Mouse (Mus musculus): ENCODE data around the gene Trappc2l. TPM values are rescaled to one million over a fixed set of nuclear protein-coding genes. Genes with fewer than 3 reads are reported as not detected.

The Trappc2l gene
- total and polyA plus RNA-seq, 3 experiments, result 0.75 to 32.2 (median 31.8) TPM

GRCm38 (mm10) chr8:122642071-122642470 is 30.6 kb downstream of the Trappc2l start:
- peaks cover 81% of the 10 kb centered on the region for H3K4me1 ChIP-seq (ENCODE audit: insufficient read depth, low read depth, low read length)
- H3K36me3 ChIP-seq (replicated peaks), result peaks cover 100% of the 10 kb centered on the region

GRCm38 (mm10) chr8:122644175-122644954 is 32.9 kb downstream of the Trappc2l start:
- no peaks in the 10 kb centered on the region for H3K27me3 ChIP-seq (ENCODE audit: insufficient read depth, low read length)
- peaks cover 99% of the 10 kb centered on the region for H3K36me3 ChIP-seq (replicated peaks)

More at GRCm38 (mm10) chr8:122642071-122642470, 30.6 kb downstream of the Trappc2l start:
- ATAC-seq (ENCODE audit: extremely low read depth, insufficient number of reproducible peaks, low FRiP score, poor library complexity, severe bottlenecking) (no peak), DNase-seq (ENCODE audit: low spot score) (no peak)
- Histone ChIP-seq H3K9me3 (replicated peaks) (no peaks in the 10 kb centered on the region), H3K27me3 (ENCODE audit: insufficient read depth, low read length) (no peaks in the 10 kb centered on the region), H3K4me3 (ENCODE audit: low read depth, low read length) (no peak overlapping the region)
- no peak for TF ChIP-seq GATA1 (IDR thresholded peaks at IDR 0.05; ENCODE audit: borderline replicate concordance, low read length)
- no peak for TF ChIP-seq TAL1 (conservative IDR thresholded peaks at IDR 0.05; ENCODE audit: low read depth, low read length)
- no peak for TF ChIP-seq GATA2 (IDR thresholded peaks at IDR 0.05; ENCODE audit: borderline replicate concordance, low read depth, low read length)
- no peak for TF ChIP-seq POLR2AphosphoS5 (IDR thresholded peaks at IDR 0.05; ENCODE audit: insufficient replicate concordance, low read depth, low read length)
- TF ChIP-seq CTCF (IDR thresholded peaks at IDR 0.05; ENCODE audit: low read depth, low read length), result no peak

GRCm38 (mm10) chr8:122646337-122646736 is 34.9 kb downstream of the Trappc2l start:
- Histone ChIP-seq H3K27me3 (ENCODE audit: insufficient read depth, low read length) (no peaks in the 10 kb centered on the region), H3K9me3 (replicated peaks) (no peaks in the 10 kb centered on the region), H3K4me1 (ENCODE audit: insufficient read depth, low read depth, low read length) (peaks cover 68% of the 10 kb centered on the region), H3K4me3 (ENCODE audit: low read depth, low read length) (no peak overlapping the region), H3K36me3 (replicated peaks) (peaks cover 99% of the 10 kb centered on the region)
- ATAC-seq (ENCODE audit: extremely low read depth, insufficient number of reproducible peaks, low FRiP score, poor library complexity, severe bottlenecking) (no peak), DNase-seq (ENCODE audit: low spot score) (no peak)
- TF ChIP-seq CTCF (IDR thresholded peaks at IDR 0.05; ENCODE audit: low read depth, low read length) (no peak), TAL1 (conservative IDR thresholded peaks at IDR 0.05; ENCODE audit: low read depth, low read length) (no peak), GATA2 (IDR thresholded peaks at IDR 0.05; ENCODE audit: borderline replicate concordance, low read depth, low read length) (no peak), POLR2AphosphoS5 (IDR thresholded peaks at IDR 0.05; ENCODE audit: insufficient replicate concordance, low read depth, low read length) (no peak), GATA1 (IDR thresholded peaks at IDR 0.05; ENCODE audit: borderline replicate concordance, low read length) (no peak)

More at GRCm38 (mm10) chr8:122644175-122644954, 32.9 kb downstream of the Trappc2l start:
- DNase-seq (ENCODE audit: low spot score) (no peak), ATAC-seq (ENCODE audit: extremely low read depth, insufficient number of reproducible peaks, low FRiP score, poor library complexity, severe bottlenecking) (no peak)
- no peak for TF ChIP-seq TAL1 (conservative IDR thresholded peaks at IDR 0.05; ENCODE audit: low read depth, low read length)
- no peak for TF ChIP-seq GATA2 (IDR thresholded peaks at IDR 0.05; ENCODE audit: borderline replicate concordance, low read depth, low read length)
- TF ChIP-seq GATA1 (IDR thresholded peaks at IDR 0.05; ENCODE audit: borderline replicate concordance, low read length), result no peak
- TF ChIP-seq CTCF (IDR thresholded peaks at IDR 0.05; ENCODE audit: low read depth, low read length), result no peak
- no peak for TF ChIP-seq POLR2AphosphoS5 (IDR thresholded peaks at IDR 0.05; ENCODE audit: insufficient replicate concordance, low read depth, low read length)
- Histone ChIP-seq H3K4me1 (ENCODE audit: insufficient read depth, low read depth, low read length) (peaks cover 71% of the 10 kb centered on the region), H3K9me3 (replicated peaks) (no peaks in the 10 kb centered on the region), H3K4me3 (ENCODE audit: low read depth, low read length) (no peak overlapping the region)

- Histone ChIP-seq H3K36me3 (replicated peaks) (peaks cover 99% of the 10 kb centered on the region), H3K4me3 (ENCODE audit: low read depth, low read length) (no peak overlapping the region), H3K9me3 (replicated peaks) (no peaks in the 10 kb centered on the region), H3K4me1 (ENCODE audit: insufficient read depth, low read depth, low read length) (peaks cover 73% of the 10 kb centered on the region), H3K27me3 (ENCODE audit: insufficient read depth, low read length) (no peaks in the 10 kb centered on the region)
- TF ChIP-seq GATA1 (IDR thresholded peaks at IDR 0.05; ENCODE audit: borderline replicate concordance, low read length) (no peak), GATA2 (IDR thresholded peaks at IDR 0.05; ENCODE audit: borderline replicate concordance, low read depth, low read length) (no peak), POLR2AphosphoS5 (IDR thresholded peaks at IDR 0.05; ENCODE audit: insufficient replicate concordance, low read depth, low read length) (no peak), CTCF (IDR thresholded peaks at IDR 0.05; ENCODE audit: low read depth, low read length) (no peak), TAL1 (conservative IDR thresholded peaks at IDR 0.05; ENCODE audit: low read depth, low read length) (no peak)
- DNase-seq (ENCODE audit: low spot score), result no peak
- ATAC-seq (ENCODE audit: extremely low read depth, insufficient number of reproducible peaks, low FRiP score, poor library complexity, severe bottlenecking), result no peak
Observed at GRCm38 (mm10) chr8:122648192-122648970, 36.9 kb downstream of the Trappc2l start.

GRCm38 (mm10) chr8:122651326-122651921 is 40.0 kb downstream of the Trappc2l start:
- Histone ChIP-seq H3K27me3 (ENCODE audit: insufficient read depth, low read length) (no peaks in the 10 kb centered on the region), H3K36me3 (replicated peaks) (peaks cover 99% of the 10 kb centered on the region), H3K4me3 (ENCODE audit: low read depth, low read length) (no peak overlapping the region), H3K4me1 (ENCODE audit: insufficient read depth, low read depth, low read length) (peaks cover 84% of the 10 kb centered on the region), H3K9me3 (replicated peaks) (no peaks in the 10 kb centered on the region)
- ATAC-seq (ENCODE audit: extremely low read depth, insufficient number of reproducible peaks, low FRiP score, poor library complexity, severe bottlenecking) (no peak), DNase-seq (ENCODE audit: low spot score) (no peak)
- TF ChIP-seq CTCF (IDR thresholded peaks at IDR 0.05; ENCODE audit: low read depth, low read length), result no peak
- TF ChIP-seq GATA1 (IDR thresholded peaks at IDR 0.05; ENCODE audit: borderline replicate concordance, low read length), result no peak
- no peak for TF ChIP-seq POLR2AphosphoS5 (IDR thresholded peaks at IDR 0.05; ENCODE audit: insufficient replicate concordance, low read depth, low read length)
- no peak for TF ChIP-seq GATA2 (IDR thresholded peaks at IDR 0.05; ENCODE audit: borderline replicate concordance, low read depth, low read length)
- no peak for TF ChIP-seq TAL1 (conservative IDR thresholded peaks at IDR 0.05; ENCODE audit: low read depth, low read length)

All from G1E (cell line).